ENCODE assay signal across 10 mouse cellular contexts in the genomic region with DNA sequence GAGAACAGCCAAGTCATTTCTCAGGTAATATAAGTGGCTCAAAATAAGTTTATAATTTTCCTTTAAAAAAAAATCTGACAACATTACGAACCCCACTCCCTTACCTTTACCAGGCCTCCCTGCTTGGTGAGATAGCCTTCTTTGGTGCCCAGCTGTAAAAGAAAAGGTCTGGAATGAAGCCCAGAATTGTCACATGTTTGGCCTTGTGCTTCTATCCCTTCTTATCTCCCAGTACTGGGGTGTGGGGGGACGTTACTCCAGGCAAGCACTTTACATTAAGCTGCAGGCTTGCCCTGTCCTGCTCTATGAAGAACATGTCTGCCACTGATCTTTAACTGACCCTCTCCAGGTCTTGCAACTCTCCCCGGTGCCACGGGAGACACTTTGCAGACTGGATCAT. TPM values are rescaled to one million over a fixed set of nuclear protein-coding genes. Genes with fewer than 3 reads are reported as not detected.
A peak's percentile ranks its signal among the peaks of the same experiment; 100 is the strongest.
DNase-seq lines count a peak whose midpoint lies in the region; ATAC-seq and TF ChIP-seq lines count a peak whose summit lies in the region.
"Had no signal": no experiment of that assay in that cellular context is flagged by ENCODE, and none has a peak within 500 bp of the region (broad histone marks: within the 10 kb centered on the region; RNA-seq: fewer than 3 reads in every experiment).

No protein-coding gene starts in this region.

- TF ChIP-seq EP300 in stomach, postnatal 0 days (optimal IDR thresholded peaks at IDR 0.05): no peak

- peaks cover 5% of the 10 kb centered on the region for H3K4me1 ChIP-seq in intestine, embryonic 16.5 days (ENCODE audit: control insufficient read depth, insufficient read depth, low read length)
- no peaks in the 10 kb centered on the region for H3K4me1 ChIP-seq in stomach, postnatal 0 days (replicated peaks; ENCODE audit: control insufficient read depth, insufficient read depth)

- 0 out of 2 replicates have a peak overlapping the region, but pooled peaks have one; percentile 7 for H3K9ac ChIP-seq in intestine, embryonic 16.5 days (ENCODE audit: low read depth, low read length)
- no peak overlapping the region for H3K9ac ChIP-seq in stomach, postnatal 0 days (ENCODE audit: low read length)

- peak; percentile 27 to 50 for DNase-seq in spleen, postnatal 10 days (ENCODE audit: low spot score in 2 of 2)
- DNase-seq in spleen, adult 12 weeks (ENCODE audit: low spot score): no peak
- peak; percentile 81 for DNase-seq in stomach, postnatal 0 days (ENCODE audit: low spot score)
- DNase-seq in cerebellum, postnatal 14 days: no peak
- DNase-seq in left cerebral cortex, adult 2 months (ENCODE audit: extremely low spot score in 1 of 2, low spot score in 2 of 2): no peak
- no peak for DNase-seq in thymus, postnatal 4 days
- DNase-seq: cerebellum, adult 9-11 months; layer of hippocampus, adult 9-11 months had no signal

- H3K4me2 ChIP-seq in intestine, embryonic 16.5 days (ENCODE audit: low read depth, low read length): no peak overlapping the region
- no peak overlapping the region for H3K4me2 ChIP-seq in stomach, postnatal 0 days (replicated peaks; ENCODE audit: low read depth)

- TF ChIP-seq CTCF in stomach, postnatal 0 days (IDR thresholded peaks at IDR 0.05; ENCODE audit: low read depth): no peak
- TF ChIP-seq CTCF in left cerebral cortex, adult 2 months (IDR thresholded peaks at IDR 0.05): no peak

- H3K27ac ChIP-seq in intestine, embryonic 16.5 days (ENCODE audit: low read length): peak overlapping the region; percentile 82
- H3K27ac ChIP-seq in stomach, postnatal 0 days (replicated peaks): 0 out of 2 replicates have a peak overlapping the region, but pooled peaks have one; percentile 18
- H3K27ac ChIP-seq in left cerebral cortex, adult 2 months: no peak overlapping the region

- H3K4me3 ChIP-seq in intestine, embryonic 16.5 days (ENCODE audit: low read length): no peak overlapping the region
- H3K4me3 ChIP-seq in stomach, postnatal 0 days (ENCODE audit: low read depth, low read length): no peak overlapping the region
- H3K4me3 ChIP-seq in left cerebral cortex, adult 2 months: no peak overlapping the region

- peak; percentile 68 for ATAC-seq in common myeloid progenitor, adult 5-6 weeks (replicated peaks; ENCODE audit: low read depth, poor library complexity, severe bottlenecking)
- peak; percentile 82 for ATAC-seq in intestine, embryonic 16.5 days
- peak; percentile 90 for ATAC-seq in stomach, postnatal 0 days (ENCODE audit: low FRiP score, low TSS enrichment)

- no peaks in the 10 kb centered on the region for H3K36me3 ChIP-seq in intestine, embryonic 16.5 days (ENCODE audit: control insufficient read depth, insufficient read depth, low read length)
- H3K36me3 ChIP-seq in stomach, postnatal 0 days (ENCODE audit: control insufficient read depth, insufficient read depth, low read length): no peaks in the 10 kb centered on the region

- no peaks in the 10 kb centered on the region for H3K27me3 ChIP-seq in intestine, embryonic 16.5 days (replicated peaks; ENCODE audit: control insufficient read depth, insufficient read depth, low read length)
- no peaks in the 10 kb centered on the region for H3K27me3 ChIP-seq in stomach, postnatal 0 days (ENCODE audit: control insufficient read depth, insufficient read depth, low read length)

- intact Hi-C loops in left cerebral cortex, adult 2 months (cut with DNase I): no loop called here

- WGBS in intestine, embryonic 16.5 days: 57% methylated on average over 4 of the region's 4 CpGs
- 30% methylated on average over 4 of the region's 4 CpGs for WGBS in stomach, postnatal 0 days

- H3K9me3 ChIP-seq in intestine, embryonic 16.5 days (ENCODE audit: control insufficient read depth, low read length): no peaks in the 10 kb centered on the region
- H3K9me3 ChIP-seq in stomach, postnatal 0 days (ENCODE audit: control insufficient read depth, low read length): no peaks in the 10 kb centered on the region

RNA-seq across cellular contexts. Expression of a gene that starts 22.5 kb away (rescaled TPM):
- total RNA-seq in common myeloid progenitor, adult 5-6 weeks (2017): 56.7 and 70.8 TPM in 2 replicates
- polyA plus RNA-seq in intestine, embryonic 16.5 days (2015; fragmentation: Nextera tagmentation; extraction: Ambion mirVana): 160 and 162 TPM in 2 replicates
- polyA plus RNA-seq in stomach, postnatal 0 days (2015; fragmentation: Nextera tagmentation; extraction: Ambion mirVana): 104 and 106 TPM in 2 replicates
- total RNA-seq in left cerebral cortex, adult 2 months (2021): 10 to 100 TPM; 68.4 to 73.2 TPM

RNA-seq across cellular contexts. Expression of a gene that starts 40.6 kb away (rescaled TPM):
- total RNA-seq in common myeloid progenitor, adult 5-6 weeks (2017): 387 and 417 TPM in 2 replicates
- polyA plus RNA-seq in intestine, embryonic 16.5 days (2015; fragmentation: Nextera tagmentation; extraction: Ambion mirVana): 35.8 and 41.6 TPM in 2 replicates
- 24.0 and 26.8 TPM in 2 replicates for polyA plus RNA-seq in stomach, postnatal 0 days (2015; fragmentation: Nextera tagmentation; extraction: Ambion mirVana)
- 1 to 10 TPM; 2.6 to 3.4 TPM for total RNA-seq in left cerebral cortex, adult 2 months (2021)

Comparison
In these comparisons a context has a peak if more than half of its experiments do, and no peak if none do; other contexts are left out.
1. DNase-seq: peak in spleen, postnatal 10 days (2 of 2) and stomach, postnatal 0 days (single experiment); none in spleen, adult 12 weeks (single experiment), cerebellum, postnatal 14 days (0 of 2), left cerebral cortex, adult 2 months (0 of 2) and thymus, postnatal 4 days (single experiment).
2. RNA of a gene that starts 40.6 kb away (total RNA-seq): 387 to 417 TPM in common myeloid progenitor, adult 5-6 weeks; 2.6 to 3.4 TPM in left cerebral cortex, adult 2 months; every median in the first group is over 10 times any median in the second.
3. Peak in every context shown above with its lines, with median percentiles within 50 percentile points of each other: ATAC-seq.